Mouse (Mus musculus) kidney, postnatal 0 days (tissue): ENCODE results near the gene Gm21761. TPM values are rescaled to one million over a fixed set of nuclear protein-coding genes. Genes with fewer than 3 reads are reported as not detected.
"Not testable (repeated sequence)": the region's sequence is repeated elsewhere in the genome, so short reads cannot be mapped to it uniquely, and the experiment has no call there.

Source experiments
- ATAC-seq: fragments of 200-750 bp; cut with Nextera tagmentation; replicated peaks from 2 replicates; pipeline ENCODE4 v1.8.0; 2017; ENCODE audit warnings: low read depth, moderate number of reproducible peaks, moderate TSS enrichment, moderate library complexity; ENCODE audit not compliant: low FRiP score
- DNase-seq: peaks from one replicate; pipeline ENCODE4 v3.0.0-alpha.2; 2016; ENCODE audit warnings: low spot score
- H3K27ac ChIP-seq: fragments of 300-500 bp; sonication (generic); 2 replicates; pipeline ENCODE4 v1.5.1; 2014; ENCODE audit warnings: mild to moderate bottlenecking
- H3K27me3 ChIP-seq: fragments of 300-500 bp; sonication (generic); 2 replicates; pipeline ENCODE4 v1.6.1; 2014; ENCODE audit warnings: low read length, mixed read lengths; ENCODE audit not compliant: insufficient read depth
- H3K36me3 ChIP-seq: fragments of 300-500 bp; sonication (generic); 2 replicates; pipeline ENCODE4 v1.6.1; 2014; ENCODE audit warnings: low read length, mixed read lengths; ENCODE audit not compliant: insufficient read depth
- H3K4me1 ChIP-seq: fragments of 300-500 bp; sonication (generic); replicated peaks from 2 replicates; pipeline ENCODE4 v1.6.1; 2014; ENCODE audit warnings: antibody characterized with exemption, low read length, mixed read lengths; ENCODE audit not compliant: insufficient read depth
- H3K4me2 ChIP-seq: fragments of 300-500 bp; sonication (generic); 2 replicates; pipeline ENCODE4 v1.6.1; 2014; ENCODE audit warnings: mild to moderate bottlenecking, low read length, moderate library complexity, mixed read lengths
- H3K4me3 ChIP-seq: fragments of 300-500 bp; sonication (generic); replicated peaks from 2 replicates; pipeline ENCODE4 v1.5.1; 2014; ENCODE audit warnings: low read depth, low read length
- H3K9ac ChIP-seq: fragments of 300-500 bp; sonication (generic); 2 replicates; pipeline ENCODE4 v1.6.1; 2014; ENCODE audit warnings: low read depth, low read length
- H3K9me3 ChIP-seq: fragments of 300-500 bp; sonication (generic); replicated peaks from 2 replicates; pipeline ENCODE4 v1.6.1; 2016; ENCODE audit warnings: low read length, inconsistent platforms, mixed read lengths
- WGBS: fragments of 180-500 bp; shearing (Covaris S2); extraction: QIAGEN DNeasy Blood & Tissue Kit; methylation state at CpG from one replicate; pipeline ENCODE4 v1.1.7; 2014; 5-methylcytosine and 5-hydroxymethylcytosine counted together
- polyA plus RNA-seq: library from polyadenylated mRNA; unstranded; fragments of >200 nt; fragmentation: Nextera tagmentation; extraction: Ambion mirVana; gene quantifications from 2 replicates; pipeline ENCODE4 v1.2.1, GENCODE M21; 2015

Gene Gm21761
- not detected in 2 replicates for polyA plus RNA-seq

DNA sequence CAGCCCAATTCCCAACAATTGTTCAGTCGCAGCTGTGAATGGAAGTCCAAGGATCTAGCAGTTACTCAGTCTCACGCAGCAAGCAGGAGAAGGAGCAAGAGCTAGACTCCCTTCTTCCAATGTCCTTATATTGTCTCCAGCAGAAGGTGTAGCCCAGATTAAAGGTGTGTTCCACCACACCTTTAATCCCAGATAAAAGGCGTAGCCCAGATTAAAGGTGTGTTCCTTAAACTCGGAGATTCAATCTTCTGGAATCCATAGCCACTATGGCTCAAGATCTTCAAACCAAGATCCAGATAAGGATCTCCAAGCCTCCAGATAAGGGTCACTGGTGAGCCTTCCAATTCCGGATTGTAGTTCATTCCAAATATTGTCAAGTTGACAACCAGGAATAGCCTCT lies at the start of gene Gm21761:
TSS of gene Gm21761 (minus strand) at position 101 of the 400 bp plus-strand sequence.
- H3K27me3 ChIP-seq, ATAC-seq, H3K9ac ChIP-seq, H3K27ac ChIP-seq, H3K4me1 ChIP-seq, H3K4me2 ChIP-seq, H3K36me3 ChIP-seq, H3K9me3 ChIP-seq, H3K4me3 ChIP-seq, DNase-seq: not testable (repeated sequence)
- WGBS = no CpG with 5 or more reads among the region's 5 CpGs

DNA sequence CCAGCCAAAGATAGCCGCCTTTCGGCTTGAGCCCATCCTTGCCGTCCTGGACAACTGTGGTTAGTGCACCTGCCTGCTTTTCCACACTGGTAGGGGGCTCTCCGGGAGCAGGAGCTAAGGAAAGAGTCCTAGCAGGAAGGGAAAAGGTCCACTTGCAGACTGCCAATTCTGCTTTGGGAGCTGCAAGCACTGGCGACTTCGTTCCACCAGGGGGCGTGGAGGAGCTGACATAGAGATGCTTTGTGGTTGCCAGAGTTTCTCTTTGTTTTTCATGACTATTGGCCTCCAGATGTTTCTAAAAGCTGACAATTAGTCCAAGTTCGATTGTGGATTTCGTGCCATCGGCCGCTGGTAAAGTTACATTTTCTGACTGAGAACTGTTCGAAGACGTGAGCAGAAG lies 40.1 kb upstream of the Gm21761 start:
- H3K36me3 ChIP-seq, H3K9me3 ChIP-seq, H3K27me3 ChIP-seq, ATAC-seq, DNase-seq, H3K4me1 ChIP-seq, H3K9ac ChIP-seq, H3K27ac ChIP-seq, H3K4me2 ChIP-seq, H3K4me3 ChIP-seq: not testable (repeated sequence)
- no CpG with 5 or more reads among the region's 13 CpGs for WGBS

- not testable (repeated sequence) for H3K4me1 ChIP-seq, H3K9me3 ChIP-seq, H3K27me3 ChIP-seq, H3K36me3 ChIP-seq, H3K27ac ChIP-seq, DNase-seq, H3K4me2 ChIP-seq, H3K9ac ChIP-seq, H3K4me3 ChIP-seq
- ATAC-seq = peak; percentile 44; the same call in 1 of the 2 replicates
- no CpG with 5 or more reads among the region's 14 CpGs for WGBS
These were observed 39.1 kb upstream of the Gm21761 start for GRCm38 (mm10) chr13:119968193-119968592.

DNA sequence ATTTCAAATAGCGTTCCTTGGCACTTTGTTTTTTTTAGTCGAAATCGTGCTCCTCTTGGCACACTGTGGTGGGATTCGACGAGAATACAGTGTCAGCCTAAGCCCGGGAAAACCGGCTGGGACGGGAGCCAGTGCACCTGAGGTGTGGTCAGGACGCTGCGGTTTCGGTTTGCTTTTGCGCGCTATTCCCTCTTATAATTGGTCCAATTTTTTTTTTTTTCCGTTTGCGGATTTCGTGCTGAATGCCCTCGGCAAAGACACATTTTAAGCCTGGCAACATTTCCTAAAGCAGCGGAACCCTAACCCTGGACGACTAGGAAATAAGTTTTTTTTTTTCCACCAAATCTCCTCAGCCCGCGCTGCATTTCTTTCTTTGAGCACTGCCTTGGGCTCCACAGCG lies 36.9 kb upstream of the Gm21761 start:
- H3K36me3 ChIP-seq, ATAC-seq, H3K4me1 ChIP-seq, H3K27me3 ChIP-seq, H3K9me3 ChIP-seq, DNase-seq, H3K9ac ChIP-seq, H3K27ac ChIP-seq: not testable (repeated sequence)
- 1% methylated on average over 19 of the region's 22 CpGs for WGBS
- H3K4me3 ChIP-seq = peak overlapping the region; percentile 17; the same call in 1 of the 2 replicates
- peak overlapping the region; percentile 40 for H3K4me2 ChIP-seq

- not testable (repeated sequence) for H3K9ac ChIP-seq, H3K27ac ChIP-seq, DNase-seq, ATAC-seq, H3K4me1 ChIP-seq, H3K9me3 ChIP-seq, H3K27me3 ChIP-seq, H3K4me3 ChIP-seq, H3K36me3 ChIP-seq
- WGBS = 2% methylated on average over 14 of the region's 34 CpGs
- peak overlapping the region; percentile 40; the same call in 1 of the 2 replicates for H3K4me2 ChIP-seq
These were observed 36.4 kb upstream of the Gm21761 start for GRCm38 (mm10) chr13:119965302-119965952.

DNA sequence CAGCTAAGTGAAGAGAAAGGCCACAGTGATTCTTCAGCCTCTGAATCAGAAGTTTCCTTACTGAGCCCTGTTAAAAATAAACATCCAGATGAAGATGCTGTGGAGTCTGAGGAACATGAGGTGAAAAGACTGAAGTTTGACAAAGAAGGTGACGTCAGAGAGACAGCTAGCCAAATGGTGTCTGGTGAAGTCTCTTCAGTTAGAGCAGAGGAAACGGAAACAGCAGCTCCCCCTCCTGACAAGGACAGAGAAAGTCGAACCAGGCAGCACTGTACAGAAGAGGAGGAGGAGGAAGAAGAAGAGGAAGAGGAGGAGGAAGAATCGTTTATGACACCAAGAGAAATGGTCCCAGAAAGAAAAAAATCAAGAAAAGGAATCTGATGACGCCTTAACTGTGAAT lies 33.8 kb upstream of the Gm21761 start:
- H3K27me3 ChIP-seq, H3K27ac ChIP-seq, H3K9me3 ChIP-seq, ATAC-seq, H3K4me2 ChIP-seq, H3K4me3 ChIP-seq, H3K4me1 ChIP-seq, H3K36me3 ChIP-seq, H3K9ac ChIP-seq, DNase-seq: not testable (repeated sequence)
- WGBS = no CpG with 5 or more reads among the region's 5 CpGs

DNA sequence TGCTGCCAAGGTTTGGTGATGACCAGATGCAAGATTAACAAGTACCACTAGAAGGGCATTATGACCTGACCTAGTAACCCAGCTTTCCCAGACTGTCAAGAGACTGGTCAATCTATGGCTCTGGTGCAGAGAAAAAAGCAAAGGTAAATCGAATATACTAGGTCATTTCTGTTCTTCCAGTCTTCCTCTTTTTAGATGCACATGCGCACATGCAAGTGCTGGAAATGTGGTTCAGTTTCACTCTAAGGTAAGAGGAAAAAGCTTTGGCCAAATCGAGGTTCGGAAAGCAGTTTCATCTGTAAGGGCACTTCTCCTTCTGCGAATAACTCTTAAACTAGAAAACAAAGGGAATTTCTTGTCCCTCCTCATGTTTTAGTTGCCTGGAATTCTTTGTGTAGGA lies 26.5 kb upstream of the Gm21761 start:
- H3K27ac ChIP-seq, H3K27me3 ChIP-seq, DNase-seq, ATAC-seq, H3K4me2 ChIP-seq, H3K4me3 ChIP-seq, H3K9ac ChIP-seq, H3K9me3 ChIP-seq, H3K36me3 ChIP-seq, H3K4me1 ChIP-seq: not testable (repeated sequence)
- no CpG with 5 or more reads among the region's 5 CpGs for WGBS

- not testable (repeated sequence) for H3K27me3 ChIP-seq, H3K4me2 ChIP-seq, ATAC-seq, H3K4me3 ChIP-seq, H3K9ac ChIP-seq, H3K4me1 ChIP-seq, DNase-seq, H3K27ac ChIP-seq, H3K9me3 ChIP-seq, H3K36me3 ChIP-seq
- 56% methylated on average over 2 of the region's 2 CpGs for WGBS
These were observed 26.0 kb upstream of the Gm21761 start for GRCm38 (mm10) chr13:119955089-119955488.

DNA sequence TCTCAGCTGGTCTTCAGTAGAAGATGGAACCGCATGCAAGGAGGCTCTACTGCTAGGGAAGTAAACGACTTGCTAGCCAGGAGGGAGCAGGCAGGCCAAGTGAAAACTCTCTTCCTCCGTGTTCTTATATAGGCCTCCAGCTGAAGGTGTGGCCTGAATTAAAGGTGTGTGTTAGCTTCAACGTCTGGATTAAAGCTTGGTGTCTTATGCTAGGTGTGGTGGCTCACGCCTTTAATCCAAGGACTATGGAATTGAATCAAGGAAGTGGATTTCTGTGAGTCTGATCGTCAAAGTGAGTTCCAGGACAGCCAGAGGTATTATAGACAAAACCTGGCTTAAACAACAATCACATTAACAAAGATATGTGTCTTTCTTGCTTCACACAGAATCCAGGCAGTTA lies 21.6 kb upstream of the Gm21761 start, which contains the start of gene B020031M17Rik:
TSS of gene B020031M17Rik (minus strand) at position 101 of the 400 bp plus-strand sequence.
- H3K9ac ChIP-seq, H3K27ac ChIP-seq: not testable (repeated sequence)

More for the DNA sequence above, 21.6 kb upstream of the Gm21761 start, which contains the start of gene B020031M17Rik:
- ATAC-seq, H3K36me3 ChIP-seq, H3K4me2 ChIP-seq, H3K27me3 ChIP-seq, H3K4me1 ChIP-seq, H3K9me3 ChIP-seq, DNase-seq, H3K4me3 ChIP-seq: not testable (repeated sequence)
- 70% methylated on average over 2 of the region's 6 CpGs for WGBS
